Mouse (Mus musculus) liver, adult 2 months (tissue): ENCODE measurements at regions not wholly inside any gene's neighbourhood (a gene's known extent, or its start where the extent isn't known, plus 50 kb on each side); places are given as distances from the start of the nearest gene placed in this dataset.

Experiments used
- DNase-seq: peaks from one replicate; pipeline ENCODE4 v3.0.0-alpha.2; 2011; ENCODE audit warnings: low read depth, low spot score; ENCODE audit errors: extremely low read depth
- H3K27ac ChIP-seq: fragments of 200-500 bp; replicated peaks from 2 replicates; pipeline ENCODE4 v1.5.1; 2012; ENCODE audit warnings: low read depth, mild to moderate bottlenecking, control low read depth, inconsistent platforms, low read length; ENCODE audit not compliant: insufficient read depth
- H3K27me3 ChIP-seq: fragments of 200-500 bp; 2 replicates; pipeline ENCODE4 v1.6.1; 2012; ENCODE audit warnings: mild to moderate bottlenecking, moderate library complexity, low read length, inconsistent platforms; ENCODE audit not compliant: control insufficient read depth, insufficient read depth
- H3K36me3 ChIP-seq: fragments of 200-500 bp; 2 replicates; pipeline ENCODE4 v1.6.1; 2012; ENCODE audit warnings: low read length, inconsistent platforms; ENCODE audit not compliant: control insufficient read depth, insufficient read depth
- H3K4me1 ChIP-seq: fragments of 200-500 bp; 2 replicates; pipeline ENCODE4 v1.6.1; 2011; ENCODE audit warnings: low read length; ENCODE audit not compliant: control insufficient read depth, insufficient read depth
- H3K4me3 ChIP-seq: fragments of 200-500 bp; 2 replicates; pipeline ENCODE4 v1.5.1; 2011; ENCODE audit warnings: low read depth, mild to moderate bottlenecking, control low read depth, low read length, moderate library complexity; ENCODE audit not compliant: insufficient read depth
- H3K79me2 ChIP-seq: fragments of 200-500 bp; 2 replicates; pipeline ENCODE4 v1.6.1; 2012; ENCODE audit warnings: inconsistent platforms, mild to moderate bottlenecking, low read length, moderate library complexity; ENCODE audit not compliant: control insufficient read depth, insufficient read depth
- H3K9ac ChIP-seq: fragments of 200-500 bp; 2 replicates; pipeline ENCODE4 v1.6.1; 2012; ENCODE audit warnings: low read depth, mild to moderate bottlenecking, control low read depth, inconsistent platforms, low read length
- CTCF ChIP-seq: fragments of 200-500 bp; IDR thresholded peaks from 2 replicates; pipeline ENCODE4 v1.5.1; 2011; ENCODE audit warnings: low read depth, low read length, control low read depth
- POLR2A ChIP-seq: fragments of 200-500 bp; IDR thresholded peaks from 2 replicates; pipeline ENCODE4 v1.6.1; 2011; ENCODE audit warnings: low read length, control low read depth; ENCODE audit not compliant: insufficient read depth; ENCODE audit errors: extremely low read depth
- WGBS: fragments of 180-500 bp; shearing (Covaris S2); methylation state at CpG from one replicate; pipeline ENCODE4 v1.1.7; 2018; 5-methylcytosine and 5-hydroxymethylcytosine counted together

DNA sequence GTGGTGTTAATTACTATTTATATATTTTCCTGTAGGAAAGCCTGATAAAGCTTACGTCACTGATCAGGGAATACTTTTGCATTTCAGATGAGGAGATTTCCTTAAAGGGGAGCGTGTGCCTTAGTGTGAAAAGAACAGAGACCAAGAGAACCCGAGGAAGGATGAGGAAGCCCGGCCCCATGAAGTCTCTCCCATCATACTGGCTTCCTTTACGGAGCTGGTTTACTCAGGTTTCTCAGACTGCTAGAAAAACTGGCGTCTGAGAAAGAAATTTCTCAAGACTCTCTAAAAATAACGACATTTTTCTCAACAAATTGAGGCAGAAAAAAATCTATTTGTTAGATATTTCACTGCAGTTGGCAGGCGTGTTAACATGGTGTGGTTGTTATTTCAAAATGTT lies 137.2 kb upstream of the Nrip1 start:
- Histone ChIP-seq H3K9ac (no peak overlapping the region), H3K4me1 (no peaks in the 10 kb centered on the region), H3K27me3 (no peaks in the 10 kb centered on the region), H3K4me3 (no peak overlapping the region), H3K36me3 (no peaks in the 10 kb centered on the region), H3K27ac (no peak overlapping the region), H3K79me2 (no peaks in the 10 kb centered on the region)
- DNase-seq = no peak
- TF ChIP-seq POLR2A = no peak
- TF ChIP-seq CTCF = no peak
- 74% methylated on average over 8 of the region's 8 CpGs for WGBS

DNA sequence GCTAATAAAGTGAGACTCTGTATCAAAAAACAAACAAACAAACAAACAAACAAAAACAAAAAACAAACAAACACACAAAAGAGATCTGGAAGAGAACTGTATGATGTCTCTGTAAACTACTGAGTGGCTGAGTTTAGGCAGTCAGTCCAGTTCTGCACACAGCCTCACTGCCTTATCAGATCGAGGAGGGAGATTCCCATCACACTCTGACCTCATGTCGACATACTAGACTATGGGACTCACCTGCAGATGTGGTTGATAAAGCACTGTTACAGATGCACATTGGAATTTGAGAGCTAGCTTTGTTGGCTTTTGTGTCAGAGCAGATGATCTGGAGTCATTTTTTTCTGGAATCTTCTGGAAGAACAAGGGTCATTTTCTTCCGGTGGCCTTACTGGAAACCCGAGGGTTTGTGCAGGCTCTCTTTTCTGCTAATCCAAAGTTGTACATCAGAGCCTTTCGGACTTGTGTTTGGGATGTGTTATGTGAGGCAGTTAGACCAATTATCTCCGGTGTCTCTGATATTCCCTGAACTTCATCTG lies 135.6 kb upstream of the Nrip1 start:
- Histone ChIP-seq H3K27me3 (no peaks in the 10 kb centered on the region), H3K27ac (no peak overlapping the region), H3K9ac (no peak overlapping the region), H3K4me3 (no peak overlapping the region), H3K4me1 (no peaks in the 10 kb centered on the region), H3K36me3 (no peaks in the 10 kb centered on the region), H3K79me2 (no peaks in the 10 kb centered on the region)
- no peak for DNase-seq
- TF ChIP-seq CTCF (no peak), POLR2A (no peak)
- WGBS = 67% methylated on average over 6 of the region's 6 CpGs

DNA sequence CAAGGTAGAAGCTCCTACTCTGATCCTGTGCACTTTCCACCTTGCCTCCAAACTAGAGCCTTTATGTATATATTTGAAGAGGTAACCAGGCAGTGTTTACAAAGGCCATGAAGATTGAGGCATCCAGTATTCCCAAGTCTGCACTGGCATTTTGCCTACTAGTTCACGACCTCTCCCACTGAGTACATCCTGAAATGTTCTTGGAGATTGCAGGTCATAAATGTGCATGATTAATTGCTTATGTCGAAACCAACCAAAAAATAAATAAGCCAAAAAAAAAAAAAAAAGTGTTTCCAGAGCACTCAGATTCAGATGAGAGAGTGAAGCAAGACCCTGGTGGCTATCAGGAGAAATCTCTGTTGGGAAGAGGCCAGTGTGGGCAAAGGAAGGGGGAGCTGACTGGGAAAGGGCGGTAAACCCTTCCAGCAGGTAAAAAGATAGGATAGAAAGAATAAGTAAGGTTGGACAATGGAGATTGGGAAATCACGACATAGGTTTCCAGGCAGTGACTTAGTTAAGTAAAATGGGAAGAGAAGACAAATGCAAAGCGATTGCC lies 133.6 kb upstream of the Nrip1 start:
- peak; percentile 64 for DNase-seq
- Histone ChIP-seq H3K36me3 (no peaks in the 10 kb centered on the region), H3K27ac (no peak overlapping the region), H3K79me2 (no peaks in the 10 kb centered on the region), H3K9ac (no peak overlapping the region), H3K4me1 (no peaks in the 10 kb centered on the region), H3K4me3 (no peak overlapping the region), H3K27me3 (no peaks in the 10 kb centered on the region)
- 37% methylated on average over 5 of the region's 5 CpGs for WGBS
- TF ChIP-seq POLR2A (no peak), CTCF (no peak)

DNA sequence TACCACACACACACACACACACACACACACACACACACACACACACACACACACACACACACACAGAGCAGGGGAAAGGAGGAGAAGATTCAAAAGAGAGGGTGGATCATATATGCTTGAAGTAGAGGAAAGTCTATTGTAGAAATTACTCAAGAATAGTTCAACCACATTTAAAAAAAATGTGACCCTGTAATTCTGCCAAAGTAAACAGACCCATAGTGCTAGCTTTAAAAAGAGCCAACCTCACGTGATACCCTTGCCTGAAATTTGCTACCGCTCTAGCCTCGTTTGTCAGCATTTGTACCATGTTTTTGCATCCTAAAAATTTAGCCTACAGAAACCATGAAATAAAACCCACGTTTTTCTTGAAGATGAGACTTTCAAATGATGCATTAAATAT lies 132.6 kb upstream of the Nrip1 start:
- H3K27ac ChIP-seq = no peak overlapping the region
- H3K27me3 ChIP-seq = no peaks in the 10 kb centered on the region
- H3K4me1 ChIP-seq = no peaks in the 10 kb centered on the region
- peak; percentile 74 for DNase-seq
- H3K79me2 ChIP-seq = no peaks in the 10 kb centered on the region
- 25% methylated on average over 4 of the region's 4 CpGs for WGBS
- no peak overlapping the region for H3K4me3 ChIP-seq
- H3K9ac ChIP-seq = no peak overlapping the region
- H3K36me3 ChIP-seq = no peaks in the 10 kb centered on the region
- TF ChIP-seq POLR2A = no peak
- no peak for TF ChIP-seq CTCF

DNA sequence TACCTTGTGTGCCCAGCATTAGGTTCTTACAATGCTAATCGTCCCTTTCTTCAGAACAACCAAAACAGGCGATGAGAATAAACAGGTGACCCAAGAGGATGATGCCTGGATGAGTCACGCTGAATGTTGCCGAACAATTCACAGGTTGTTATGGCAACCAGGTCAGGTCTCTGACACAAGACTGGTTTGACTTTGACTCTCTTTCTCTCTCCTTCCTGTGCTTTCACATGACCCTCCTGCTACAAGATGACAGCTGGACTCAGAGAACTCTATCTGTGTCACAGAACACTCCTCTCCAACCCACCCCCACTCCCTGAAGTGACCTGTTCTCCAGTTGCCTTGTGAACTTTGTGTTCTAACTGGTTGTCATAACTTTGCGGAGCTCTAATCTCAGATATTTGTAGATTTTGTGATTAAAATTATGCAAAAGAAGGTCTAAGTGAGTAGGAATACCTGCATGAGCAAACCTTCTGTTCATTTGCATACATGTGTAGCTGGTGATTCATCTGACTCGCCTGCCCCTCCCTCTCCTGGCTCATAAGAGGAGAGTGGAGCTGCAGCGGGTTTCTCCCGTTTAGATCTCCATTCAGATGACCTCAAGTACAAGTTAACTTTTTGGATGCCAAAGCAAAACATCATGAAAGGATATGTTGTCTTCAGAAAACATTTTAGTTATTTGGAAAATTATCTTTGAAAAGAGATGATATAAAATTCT lies 126.2 kb upstream of the Nrip1 start:
- no peaks in the 10 kb centered on the region for H3K79me2 ChIP-seq
- no peaks in the 10 kb centered on the region for H3K36me3 ChIP-seq
- H3K27ac ChIP-seq = no peak overlapping the region
- no peaks in the 10 kb centered on the region for H3K27me3 ChIP-seq
- TF ChIP-seq CTCF (no peak), POLR2A (no peak)
- DNase-seq = peak; percentile 13
- H3K4me3 ChIP-seq = no peak overlapping the region
- WGBS = 57% methylated on average over 8 of the region's 8 CpGs
- H3K4me1 ChIP-seq = no peaks in the 10 kb centered on the region
- no peak overlapping the region for H3K9ac ChIP-seq

DNA sequence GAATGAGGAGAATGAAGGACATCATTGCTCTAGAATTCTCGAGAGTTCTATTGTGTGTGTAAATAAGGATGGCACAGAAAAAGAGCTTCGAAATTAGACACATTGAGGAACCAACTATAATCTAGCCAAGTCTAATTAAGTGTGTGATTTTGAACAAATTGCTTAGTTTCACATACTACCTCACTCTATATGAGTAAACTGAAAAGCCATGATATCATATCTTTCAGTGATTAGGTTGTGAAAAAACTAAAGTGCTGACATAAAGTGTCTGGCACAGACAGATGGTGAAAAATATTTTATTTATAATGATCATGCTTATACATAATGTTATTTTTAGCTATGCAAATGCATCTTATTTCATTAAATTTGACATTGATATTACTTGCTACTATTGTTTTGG lies 124.6 kb upstream of the Nrip1 start:
- H3K4me3 ChIP-seq = no peak overlapping the region
- no peaks in the 10 kb centered on the region for H3K79me2 ChIP-seq
- H3K36me3 ChIP-seq = no peaks in the 10 kb centered on the region
- no peaks in the 10 kb centered on the region for H3K4me1 ChIP-seq
- 57% methylated on average over 2 of the region's 2 CpGs for WGBS
- no peak overlapping the region for H3K9ac ChIP-seq
- no peak overlapping the region for H3K27ac ChIP-seq
- DNase-seq = no peak
- TF ChIP-seq POLR2A = no peak
- no peak for TF ChIP-seq CTCF
- H3K27me3 ChIP-seq = no peaks in the 10 kb centered on the region
